Mouse (Mus musculus): ENCODE measurements at regions not wholly inside any gene's neighbourhood (a gene's known extent, or its start where the extent isn't known, plus 50 kb on each side); places are given as distances from the start of the nearest gene placed in this dataset.

GRCm38 (mm10) chr4:131080113-131080512 is 135.9 kb downstream of the Matn1 start:
- dilution Hi-C loops (cut with MboI; ENCODE audit: extremely low pct_ligation_motif_present, extremely low pct_unique_long_range_greater_than_20kb, low sequenced_read_pairs) (no loop called here), in situ Hi-C loops (cut with MboI; ENCODE audit: low pct_ligation_motif_present, low pct_unique_long_range_greater_than_20kb, low sequenced_read_pairs) (no loop called here)
- Histone ChIP-seq H3K4me3 (replicated peaks in 1 of 3; ENCODE audit: low read depth in 2 of 3, low read length in 2 of 3, poor library complexity in 1 of 3) (no peak overlapping the region), H3K9me3 (replicated peaks; ENCODE audit: low read length) (no peaks in the 10 kb centered on the region), H3K9ac (ENCODE audit: insufficient read depth, low read depth) (no peak overlapping the region), H3K4me2 (ENCODE audit: insufficient read depth, low read depth, poor library complexity, severe bottlenecking) (no peak overlapping the region), H3K27ac (ENCODE audit: insufficient read depth, low read depth) (no peak overlapping the region), H3K79me2 (replicated peaks; ENCODE audit: control insufficient read depth, extremely low read depth, insufficient read depth, poor library complexity, severe bottlenecking) (no peaks in the 10 kb centered on the region), H3K27me3 (replicated peaks) (peaks cover 74% of the 10 kb centered on the region), H3K36me3 (replicated peaks in 1 of 2; ENCODE audit: control insufficient read depth in 1 of 2, insufficient read depth in 1 of 2, low read length in 1 of 2) (no peaks in the 10 kb centered on the region), H3K4me1 (ENCODE audit: control insufficient read depth in 1 of 2, insufficient read depth in 2 of 2) (no peaks in the 10 kb centered on the region)
- no peak for DNase-seq (ENCODE audit: extremely low read depth)
- TF ChIP-seq JUND (conservative IDR thresholded peaks at IDR 0.05; ENCODE audit: low read depth, low read length): no peak

GRCm38 (mm10) chr4:131083405-131083804 is 139.2 kb downstream of the Matn1 start:
- H3K4me1 ChIP-seq (ENCODE audit: control insufficient read depth in 1 of 2, insufficient read depth in 2 of 2): no peaks in the 10 kb centered on the region
- no peak overlapping the region for H3K4me3 ChIP-seq (replicated peaks in 1 of 3; ENCODE audit: low read depth in 2 of 3, low read length in 2 of 3, poor library complexity in 1 of 3)
- peaks cover 60% of the 10 kb centered on the region for H3K27me3 ChIP-seq (replicated peaks)
- DNase-seq (ENCODE audit: extremely low read depth): no peak
- dilution Hi-C loops (cut with MboI; ENCODE audit: extremely low pct_ligation_motif_present, extremely low pct_unique_long_range_greater_than_20kb, low sequenced_read_pairs): no loop called here
- H3K9ac ChIP-seq (ENCODE audit: insufficient read depth, low read depth): no peak overlapping the region
- TF ChIP-seq KAT2A (IDR thresholded peaks at IDR 0.05; ENCODE audit: insufficient replicate concordance, low read length) (no peak), POLR2A (IDR thresholded peaks at IDR 0.05; ENCODE audit: low read depth, low read length) (no peak), TBP (conservative IDR thresholded peaks at IDR 0.05; ENCODE audit: low read depth, low read length) (no peak), JUN (IDR thresholded peaks at IDR 0.05; ENCODE audit: insufficient read depth, low read depth, low read length) (no peak), E2F4 (IDR thresholded peaks at IDR 0.05; ENCODE audit: insufficient replicate concordance, low read depth, low read length) (no peak), SMC3 (IDR thresholded peaks at IDR 0.05; ENCODE audit: low read depth, low read length) (no peak)
- no peak overlapping the region for H3K4me2 ChIP-seq (ENCODE audit: insufficient read depth, low read depth, poor library complexity, severe bottlenecking)
- H3K9me3 ChIP-seq (replicated peaks; ENCODE audit: low read length): no peaks in the 10 kb centered on the region
- no peaks in the 10 kb centered on the region for H3K79me2 ChIP-seq (replicated peaks; ENCODE audit: control insufficient read depth, extremely low read depth, insufficient read depth, poor library complexity, severe bottlenecking)
- in situ Hi-C loops (cut with MboI; ENCODE audit: low pct_ligation_motif_present, low pct_unique_long_range_greater_than_20kb, low sequenced_read_pairs): no loop called here
- no peaks in the 10 kb centered on the region for H3K36me3 ChIP-seq (replicated peaks in 1 of 2; ENCODE audit: control insufficient read depth in 1 of 2, insufficient read depth in 1 of 2, low read length in 1 of 2)
- H3K27ac ChIP-seq (ENCODE audit: insufficient read depth, low read depth): no peak overlapping the region

GRCm38 (mm10) chr4:131097421-131097820 is 153.2 kb downstream of the Matn1 start:
- Histone ChIP-seq H3K9me3 (replicated peaks; ENCODE audit: low read length) (peaks cover 4% of the 10 kb centered on the region), H3K4me1 (ENCODE audit: control insufficient read depth in 1 of 2, insufficient read depth in 2 of 2) (peaks cover 5 to 6% of the 10 kb centered on the region in 2 experiments; a peak in 2 of 4 replicates), H3K36me3 (replicated peaks in 1 of 2; ENCODE audit: control insufficient read depth in 1 of 2, insufficient read depth in 1 of 2, low read length in 1 of 2) (no peaks in the 10 kb centered on the region), H3K4me2 (ENCODE audit: insufficient read depth, low read depth, poor library complexity, severe bottlenecking) (no peak overlapping the region), H3K27me3 (replicated peaks) (peaks cover 52% of the 10 kb centered on the region), H3K9ac (ENCODE audit: insufficient read depth, low read depth) (no peak overlapping the region), H3K27ac (ENCODE audit: insufficient read depth, low read depth) (no peak overlapping the region), H3K79me2 (replicated peaks; ENCODE audit: control insufficient read depth, extremely low read depth, insufficient read depth, poor library complexity, severe bottlenecking) (no peaks in the 10 kb centered on the region), H3K4me3 (replicated peaks in 1 of 3; ENCODE audit: low read depth in 2 of 3, low read length in 2 of 3, poor library complexity in 1 of 3) (no peak overlapping the region)
- in situ Hi-C loops (cut with MboI; ENCODE audit: low pct_ligation_motif_present, low pct_unique_long_range_greater_than_20kb, low sequenced_read_pairs) (no loop called here), dilution Hi-C loops (cut with MboI; ENCODE audit: extremely low pct_ligation_motif_present, extremely low pct_unique_long_range_greater_than_20kb, low sequenced_read_pairs) (no loop called here)
- TF ChIP-seq SIN3A (IDR thresholded peaks at IDR 0.05; ENCODE audit: low read length) (no peak), TCF12 (IDR thresholded peaks at IDR 0.05; ENCODE audit: low read depth, low read length) (no peak), TBP (conservative IDR thresholded peaks at IDR 0.05; ENCODE audit: low read depth, low read length) (no peak), CTCF (conservative IDR thresholded peaks at IDR 0.05 in 1 of 2, IDR thresholded peaks at IDR 0.05 in 1 of 2; ENCODE audit: low read depth in 2 of 2, low read length in 2 of 2) (no peak), MEF2A (IDR thresholded peaks at IDR 0.05; ENCODE audit: borderline replicate concordance, low read depth, low read length) (no peak), IRF4 (IDR thresholded peaks at IDR 0.05; ENCODE audit: low read depth, low read length) (no peak), EP300 (IDR thresholded peaks at IDR 0.05; ENCODE audit: low read length) (no peak), PAX5 (IDR thresholded peaks at IDR 0.05; ENCODE audit: low read length) (no peak), KAT2A (IDR thresholded peaks at IDR 0.05; ENCODE audit: insufficient replicate concordance, low read length) (no peak), NRF1 (IDR thresholded peaks at IDR 0.05; ENCODE audit: low read depth, low read length) (no peak), MAZ (IDR thresholded peaks at IDR 0.05; ENCODE audit: low read depth, low read length) (no peak), JUND (conservative IDR thresholded peaks at IDR 0.05; ENCODE audit: low read depth, low read length) (no peak), USF1 (IDR thresholded peaks at IDR 0.05; ENCODE audit: low read depth, low read length) (no peak), E2F4 (IDR thresholded peaks at IDR 0.05; ENCODE audit: insufficient replicate concordance, low read depth, low read length) (no peak), ETS1 (conservative IDR thresholded peaks at IDR 0.05; ENCODE audit: low read depth, low read length) (no peak), ZKSCAN1 (IDR thresholded peaks at IDR 0.05; ENCODE audit: borderline replicate concordance, low read depth, low read length) (no peak), CHD2 (IDR thresholded peaks at IDR 0.05; ENCODE audit: low read length) (no peak), HCFC1 (IDR thresholded peaks at IDR 0.05; ENCODE audit: low read depth, low read length) (no peak), USF2 (conservative IDR thresholded peaks at IDR 0.05; ENCODE audit: low read depth, low read length) (no peak), RAD21 (IDR thresholded peaks at IDR 0.05; ENCODE audit: low read depth, low read length) (no peak)
- DNase-seq (ENCODE audit: extremely low read depth): no peak

All from CH12.LX (cell line).